Mouse (Mus musculus) T-helper 1 cell (primary cell): Measurements from ENCODE around the gene Rad51d.
"Not testable (repeated sequence)": the region's sequence is repeated elsewhere in the genome, so short reads cannot be mapped to it uniquely, and the experiment has no call there.

Source experiments
- in situ Hi-C: fragments of 300-600 bp; cut with MboI, MseI; formaldehyde crosslinking; loops from one replicate; pipeline ENCODE4 v1.15.1; 2025; ENCODE audit warnings: high pct_unique_total_duplicates

The Rad51d gene

DNA sequence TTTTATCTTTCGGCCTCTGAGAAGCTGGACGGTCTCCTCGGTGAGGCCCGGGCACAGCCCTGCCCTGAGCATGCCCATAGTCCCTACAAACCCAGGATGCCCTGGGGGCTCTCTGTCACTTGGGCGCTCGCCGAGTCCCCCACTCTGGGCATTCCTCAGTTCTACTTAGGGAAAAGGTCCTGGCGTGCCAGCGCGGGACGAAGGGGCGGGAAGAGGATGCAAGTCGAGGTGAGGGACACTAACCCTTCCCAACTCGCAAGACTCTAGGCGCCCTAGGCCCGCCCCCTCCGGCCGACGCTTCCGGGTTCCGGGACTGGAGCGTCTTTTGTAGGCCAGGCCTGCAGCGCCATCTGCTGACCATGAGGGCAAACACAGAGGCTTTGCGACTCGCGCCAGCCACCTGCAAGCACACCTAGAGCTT, at the start of gene Rad51d:
Gene Rad51d, minus strand, starts transcription at position 273 of the 421 bp plus-strand sequence.
- in situ Hi-C loops = loop anchor here (25.0 kb wide), 1 partner anchor 903 kb away; no protein-coding TSS in a partner anchor

DNA sequence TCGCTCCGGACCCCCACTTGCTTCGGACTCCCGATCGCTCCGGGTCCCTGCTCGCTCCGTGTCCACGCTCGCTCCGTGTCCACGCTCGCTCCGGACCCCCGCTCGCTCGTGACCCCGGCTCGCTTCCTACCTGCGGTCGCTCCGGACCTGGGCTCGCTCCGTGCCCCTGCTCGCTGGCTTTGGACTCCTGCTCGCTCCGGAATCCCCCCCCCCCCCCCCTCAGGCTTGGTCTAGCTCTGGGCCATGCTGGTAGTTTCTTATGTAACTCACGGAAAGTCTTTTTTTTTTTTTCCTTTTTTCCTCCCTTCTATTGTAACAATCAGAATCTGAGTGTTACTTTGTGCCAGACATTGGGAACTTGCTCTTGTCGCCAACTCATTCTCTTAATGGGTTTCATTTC, 42.8 kb upstream of the Rad51d start:
- in situ Hi-C loops = no loop called here

- in situ Hi-C loops = not testable (repeated sequence)
Observed at GRCm38 (mm10) chr11:82931671-82932450, 41.4 kb upstream of the Rad51d start.

DNA sequence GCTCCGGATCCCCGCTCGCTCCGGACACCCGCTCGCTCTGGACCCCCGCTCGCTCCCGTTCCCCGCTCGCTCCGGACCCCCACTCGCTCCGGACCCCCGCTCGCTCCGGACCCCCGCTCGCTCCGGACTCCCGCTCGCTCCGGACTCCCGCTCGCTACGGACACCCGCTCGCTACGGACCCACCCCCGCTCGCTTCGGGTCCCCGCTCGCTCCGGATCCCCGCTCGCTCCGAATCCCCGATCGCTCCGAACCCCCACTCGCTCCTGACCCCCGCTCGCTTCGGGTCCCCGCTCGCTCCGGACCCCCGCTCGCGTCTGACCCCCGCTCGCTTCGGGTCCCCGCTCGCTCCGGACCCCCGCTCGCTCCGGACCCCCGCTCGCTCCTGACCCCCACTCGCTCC, 40.7 kb upstream of the Rad51d start:
- in situ Hi-C loops = not testable (repeated sequence)

DNA sequence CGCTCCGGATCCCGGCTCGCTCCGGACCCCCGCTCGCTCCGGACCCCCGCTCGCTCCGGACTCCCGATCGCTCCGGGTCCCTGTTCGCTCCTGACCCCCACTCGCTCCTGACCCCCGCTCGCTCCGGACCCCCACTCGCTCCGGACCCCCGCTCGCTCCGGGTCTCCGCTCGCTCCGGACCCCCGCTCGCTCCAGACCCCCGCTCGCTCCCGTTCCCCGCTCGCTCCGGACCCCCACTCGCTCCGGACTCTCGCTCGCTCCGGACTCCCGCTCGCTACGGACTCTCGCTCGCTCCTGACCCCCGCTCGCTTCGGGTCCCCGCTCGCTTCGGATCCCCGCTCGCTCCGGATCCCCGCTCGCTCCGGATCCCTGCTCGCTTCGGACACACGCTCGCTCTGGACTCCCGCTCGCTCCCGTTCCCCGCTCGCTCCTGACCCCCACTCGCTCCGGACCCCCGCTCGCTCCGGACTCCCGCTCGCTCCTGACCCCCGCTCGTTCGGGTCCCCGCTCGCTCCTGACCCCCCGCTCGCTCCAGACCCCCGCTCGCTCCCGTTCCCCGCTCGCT, 40.1 kb upstream of the Rad51d start:
- in situ Hi-C loops = not testable (repeated sequence)

DNA sequence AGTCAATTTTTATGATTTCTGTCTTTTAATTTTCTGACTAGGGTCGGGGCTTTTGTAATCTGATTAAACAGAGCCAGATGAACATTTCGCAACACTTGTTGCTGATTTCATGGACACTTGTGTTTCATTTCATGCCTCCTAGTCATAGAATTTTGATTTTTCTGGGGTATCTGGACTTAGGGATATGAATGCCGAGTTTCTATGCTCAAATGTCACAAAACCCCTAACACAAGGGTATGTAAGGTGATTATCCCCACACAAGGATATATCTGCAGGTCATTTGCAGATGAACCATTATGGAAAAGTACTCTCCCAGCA, 39.2 kb upstream of the Rad51d start:
- in situ Hi-C loops = no loop called here

DNA sequence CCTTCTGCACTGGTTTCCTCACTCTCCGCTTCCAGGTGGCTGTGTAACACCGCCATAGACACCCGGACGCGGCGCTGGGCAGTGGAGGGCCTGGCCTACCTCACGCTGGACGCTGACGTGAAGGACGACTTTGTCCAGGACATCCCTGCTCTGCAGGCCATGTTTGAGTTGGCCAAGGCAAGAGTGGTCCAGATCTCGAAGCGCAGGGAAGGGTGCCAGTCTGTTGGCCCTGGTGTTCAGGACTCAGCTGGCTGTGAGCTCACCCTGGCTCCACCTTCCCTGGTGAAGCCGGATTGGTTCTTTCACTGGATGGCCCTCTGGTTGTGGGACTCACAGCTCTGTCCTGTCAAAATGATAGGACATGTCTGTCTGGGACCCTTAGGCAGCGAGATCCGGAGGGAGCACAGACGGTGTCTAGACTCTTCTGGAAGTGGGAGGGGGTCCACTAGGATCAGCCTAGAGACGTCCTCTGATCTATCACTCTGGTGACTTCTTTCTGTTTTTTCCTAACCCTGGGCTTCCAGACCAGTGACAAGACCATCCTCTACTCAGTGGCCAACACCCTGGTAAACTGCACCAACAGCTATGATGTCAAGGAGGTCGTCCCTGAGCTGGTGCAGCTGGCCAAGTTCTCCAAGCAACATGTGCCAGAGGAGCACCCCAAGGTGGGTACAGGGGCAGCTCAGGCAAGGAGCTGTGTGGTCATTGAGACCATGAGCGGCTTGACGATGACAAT, 38.7 kb upstream of the Rad51d start:
- in situ Hi-C loops = no loop called here

- in situ Hi-C loops = not testable (repeated sequence)
Observed at GRCm38 (mm10) chr11:82923910-82924309, 33.5 kb upstream of the Rad51d start.

DNA sequence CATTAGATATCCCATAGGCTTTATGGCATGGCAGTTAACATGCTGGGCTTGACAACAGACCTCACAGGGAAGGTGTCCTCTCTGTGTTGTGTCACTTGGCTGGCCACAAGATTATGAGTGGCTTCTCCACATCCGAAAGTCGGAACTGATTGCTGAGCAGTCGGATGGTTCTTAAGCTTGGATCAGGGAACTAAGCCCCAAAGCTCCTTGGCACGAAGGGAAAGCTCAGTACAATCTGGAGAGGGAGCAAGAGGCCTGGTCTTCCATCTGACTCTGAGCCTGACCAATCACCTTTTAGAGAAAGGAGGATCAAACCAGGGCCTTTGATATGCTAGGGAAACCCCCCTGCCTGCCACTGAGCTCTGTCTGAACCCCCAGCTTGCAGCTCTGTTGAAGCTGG, 31.3 kb upstream of the Rad51d start:
- in situ Hi-C loops = no loop called here

DNA sequence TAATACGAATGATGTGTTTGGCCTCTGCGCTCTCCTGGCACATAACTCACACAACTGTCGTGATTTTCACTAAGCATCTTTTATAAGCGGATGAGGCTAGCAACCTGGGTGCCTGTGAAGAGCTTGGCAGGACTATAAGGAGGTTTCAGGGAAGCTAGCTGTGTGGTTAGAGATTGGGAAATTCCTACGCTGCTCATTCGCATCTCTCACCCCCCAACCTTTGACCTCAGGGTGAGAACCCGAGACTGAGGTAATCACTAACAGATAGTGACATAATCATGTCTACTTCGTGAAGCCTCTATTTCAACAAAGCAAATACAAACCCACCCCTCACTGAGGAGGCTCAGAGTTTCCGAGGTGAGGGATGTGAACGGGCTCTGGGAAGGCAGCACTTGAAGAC, 30.4 kb upstream of the Rad51d start:
- in situ Hi-C loops = no loop called here

DNA sequence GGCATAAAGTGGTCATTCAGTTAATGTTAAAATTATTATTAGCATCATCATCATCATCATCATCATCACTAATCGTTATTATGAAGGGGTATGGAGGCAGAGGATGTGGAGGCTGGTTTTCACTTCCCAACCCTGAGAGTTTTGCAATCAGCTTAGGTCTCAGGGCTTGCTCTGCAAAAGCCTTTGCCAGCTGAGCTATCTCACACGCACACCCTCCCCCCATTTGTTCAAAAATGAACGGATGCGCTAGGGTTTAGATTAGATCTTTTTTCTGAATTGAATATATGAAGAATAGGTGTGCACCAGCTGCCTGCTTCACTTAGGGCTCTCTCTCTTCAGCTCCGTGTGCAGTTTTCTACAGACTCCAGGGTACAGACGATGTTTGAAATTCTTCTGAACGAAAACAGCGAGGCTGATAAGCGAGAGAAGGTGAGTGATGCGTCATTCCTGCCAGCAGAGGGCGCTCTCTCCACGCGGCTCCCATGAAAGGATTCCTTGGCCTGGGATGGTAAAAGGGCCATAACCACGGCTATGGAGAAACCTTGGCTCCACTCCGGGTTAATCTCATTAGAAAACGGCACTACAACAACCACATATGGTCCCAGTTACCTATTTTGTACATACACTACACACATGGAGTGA, 24.4 kb upstream of the Rad51d start:
- in situ Hi-C loops = loop anchor here (5.0 to 10.0 kb wide), 4 partner anchors 47 to 510 kb away; partner anchors contain the start of genes Gas2l2 and Slfn3

- in situ Hi-C loops = loop anchor here (5.0 to 10.0 kb wide), 4 partner anchors 51 to 514 kb away; partner anchors contain the start of genes Gas2l2 and Slfn3
Observed at GRCm38 (mm10) chr11:82910679-82911389, 20.4 kb upstream of the Rad51d start.

GRCm38 (mm10) chr11:82910250-82910649, 19.8 kb upstream of the Rad51d start, which contains the start of gene Unc45b:
Unc45b (plus strand) TSS chr11:82910550.
- in situ Hi-C loops = loop anchor here (5.0 to 10.0 kb wide), 4 partner anchors 52 to 515 kb away; partner anchors contain the start of genes Gas2l2 and Slfn3

- in situ Hi-C loops = no loop called here
Observed at GRCm38 (mm10) chr11:82908608-82908989, 18.2 kb upstream of the Rad51d start.

GRCm38 (mm10) chr11:82907651-82908607, 17.5 kb upstream of the Rad51d start, which contains the start of gene Nle1:
Nle1 (minus strand) TSS chr11:82908411.
- in situ Hi-C loops = no loop called here

GRCm38 (mm10) chr11:82905816-82906215, 15.4 kb upstream of the Rad51d start:
- in situ Hi-C loops = no loop called here

- in situ Hi-C loops = no loop called here
Observed at GRCm38 (mm10) chr11:82904952-82905351, 14.5 kb upstream of the Rad51d start.

DNA sequence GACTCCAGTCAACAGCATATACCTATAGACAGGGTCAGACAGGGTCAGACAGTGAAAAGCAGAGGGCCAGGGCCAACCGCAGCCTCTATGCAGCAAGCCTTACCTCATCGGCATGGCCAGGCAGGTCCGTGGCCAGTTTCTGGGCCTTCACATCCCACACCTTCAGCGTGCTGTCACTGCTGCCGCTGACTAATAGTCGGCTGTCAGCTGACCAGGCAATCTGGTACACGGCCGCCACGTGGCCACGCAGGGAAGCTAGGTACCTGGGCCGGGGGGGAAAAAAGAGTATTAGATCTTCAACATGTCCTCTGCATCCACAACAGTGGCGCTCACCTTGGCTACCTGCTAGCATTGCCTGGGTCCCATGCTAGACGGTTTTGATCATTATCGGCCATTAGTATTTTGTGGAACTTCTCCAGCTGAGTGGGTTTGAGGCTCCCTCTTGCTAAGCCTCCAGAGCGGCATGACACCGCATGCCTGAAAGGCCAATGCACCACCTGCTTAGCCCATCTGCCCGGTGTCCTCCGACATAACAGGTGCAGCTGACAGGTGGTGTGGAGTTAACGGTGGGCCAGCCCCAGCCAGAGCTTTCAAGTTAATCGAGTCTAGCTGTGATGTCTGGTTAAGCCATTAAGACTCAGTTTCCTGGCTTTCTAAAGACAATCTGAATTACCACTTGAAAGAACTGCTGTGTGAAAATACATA, 11.3 kb upstream of the Rad51d start:
- in situ Hi-C loops = no loop called here

DNA sequence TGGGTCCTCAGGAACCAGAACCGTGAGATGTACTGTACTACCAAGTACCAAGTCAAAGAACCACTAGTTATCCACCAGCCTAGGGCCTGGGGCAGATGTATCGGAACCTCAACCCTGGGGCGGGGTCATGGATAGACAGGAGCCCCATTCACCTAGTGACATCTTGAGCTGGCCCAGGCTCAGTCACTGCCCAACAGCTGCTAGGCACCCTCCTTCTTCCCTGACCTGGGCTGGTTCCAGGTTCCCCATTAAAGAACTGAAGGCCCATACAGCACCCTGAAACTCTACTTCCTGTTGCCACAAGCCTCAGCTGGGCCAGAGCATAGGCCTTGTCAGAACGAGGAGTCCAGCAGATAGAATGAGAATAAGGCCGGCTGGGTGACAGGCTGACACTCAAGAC, 9.3 kb upstream of the Rad51d start:
- in situ Hi-C loops = loop anchor here (25.0 kb wide), 1 partner anchor 912 kb away; no protein-coding TSS in a partner anchor
